Mouse (Mus musculus): Measurements from ENCODE around the gene Mkrn2os. TPM values are rescaled to one million over a fixed set of nuclear protein-coding genes. Genes with fewer than 3 reads are reported as not detected.
A peak's percentile ranks its signal among the peaks of the same experiment; 100 is the strongest.

Gene Mkrn2os
- polyA plus RNA-seq, 1 experiment from 2014 or later: 0.14 TPM

GRCm38 (mm10) chr6:115606461-115606860 lies 14.1 kb upstream of the Mkrn2os start:
- H3K4me3 ChIP-seq (replicated peaks): no peak overlapping the region
- WGBS: 83% methylated on average over 1 of the region's 1 CpGs
- H3K27ac ChIP-seq: no peak overlapping the region
- no peak overlapping the region for H3K4me2 ChIP-seq
- H3K9ac ChIP-seq (replicated peaks): no peak overlapping the region
- no peak for ATAC-seq (ENCODE audit: insufficient number of reproducible peaks, insufficient read depth, low FRiP score, low TSS enrichment, low read depth)
- H3K9me3 ChIP-seq: no peaks in the 10 kb centered on the region
- H3K36me3 ChIP-seq: peaks cover 29% of the 10 kb centered on the region
- H3K4me1 ChIP-seq (replicated peaks): peaks cover 11% of the 10 kb centered on the region
- H3K27me3 ChIP-seq: no peaks in the 10 kb centered on the region

GRCm38 (mm10) chr6:115601715-115602523 lies 9.5 kb upstream of the Mkrn2os start, which contains the start of gene Mkrn2:
Gene Mkrn2, plus strand, starts transcription at chr6:115601902.
- H3K4me2 ChIP-seq: peak within 1 kb of the TSS; percentile 68
- H3K4me1 ChIP-seq (replicated peaks): peaks cover 11% of the 10 kb centered on the region
- H3K4me3 ChIP-seq (replicated peaks): peak within 1 kb of the TSS; percentile 93
- no peaks in the 10 kb centered on the region for H3K27me3 ChIP-seq
- peak; percentile 86 for ATAC-seq (ENCODE audit: insufficient number of reproducible peaks, insufficient read depth, low FRiP score, low TSS enrichment, low read depth)
- H3K27ac ChIP-seq: peak within 1 kb of the TSS; percentile 80; the same call in 1 of the 2 replicates
- H3K9ac ChIP-seq (replicated peaks): peak within 1 kb of the TSS; percentile 79
- WGBS: under 1% methylated on average over 61 of the region's 61 CpGs
- peaks cover 9% of the 10 kb centered on the region; the same call in 1 of the 2 replicates for H3K36me3 ChIP-seq
- H3K9me3 ChIP-seq: no peaks in the 10 kb centered on the region

GRCm38 (mm10) chr6:115601322-115601714 lies 8.9 kb upstream of the Mkrn2os start:
- no peak overlapping the region for H3K9ac ChIP-seq (replicated peaks)
- peaks cover 7% of the 10 kb centered on the region; the same call in 1 of the 2 replicates for H3K36me3 ChIP-seq
- ATAC-seq (ENCODE audit: insufficient number of reproducible peaks, insufficient read depth, low FRiP score, low TSS enrichment, low read depth): no peak
- no peaks in the 10 kb centered on the region for H3K9me3 ChIP-seq
- H3K27me3 ChIP-seq: no peaks in the 10 kb centered on the region
- WGBS: 65% methylated on average over 4 of the region's 4 CpGs
- H3K27ac ChIP-seq: no peak overlapping the region
- peak overlapping the region; percentile 93 for H3K4me3 ChIP-seq (replicated peaks)
- peaks cover 11% of the 10 kb centered on the region for H3K4me1 ChIP-seq (replicated peaks)
- H3K4me2 ChIP-seq: peak overlapping the region; percentile 68

GRCm38 (mm10) chr6:115595667-115596066 lies 3.3 kb upstream of the Mkrn2os start:
- H3K27ac ChIP-seq: no peak overlapping the region
- H3K4me2 ChIP-seq: no peak overlapping the region
- H3K9ac ChIP-seq (replicated peaks): no peak overlapping the region
- no peaks in the 10 kb centered on the region for H3K27me3 ChIP-seq
- no peaks in the 10 kb centered on the region for H3K4me1 ChIP-seq (replicated peaks)
- no peak overlapping the region for H3K4me3 ChIP-seq (replicated peaks)
- H3K9me3 ChIP-seq: no peaks in the 10 kb centered on the region
- WGBS: 66% methylated on average over 3 of the region's 3 CpGs
- no peaks in the 10 kb centered on the region for H3K36me3 ChIP-seq
- no peak for ATAC-seq (ENCODE audit: insufficient number of reproducible peaks, insufficient read depth, low FRiP score, low TSS enrichment, low read depth)

GRCm38 (mm10) chr6:115594463-115594862 lies 2.1 kb upstream of the Mkrn2os start:
- WGBS: 75% methylated on average over 3 of the region's 3 CpGs

GRCm38 (mm10) chr6:115593252-115593651 lies 876 bp upstream of the Mkrn2os start:
- Histone ChIP-seq H3K9ac (replicated peaks) (no peak overlapping the region), H3K4me2 (no peak overlapping the region), H3K9me3 (no peaks in the 10 kb centered on the region), H3K4me1 (replicated peaks) (no peaks in the 10 kb centered on the region), H3K27ac (no peak overlapping the region), H3K36me3 (no peaks in the 10 kb centered on the region), H3K4me3 (replicated peaks) (no peak overlapping the region), H3K27me3 (no peaks in the 10 kb centered on the region)
- ATAC-seq (ENCODE audit: insufficient number of reproducible peaks, insufficient read depth, low FRiP score, low TSS enrichment, low read depth): no peak
- 82% methylated on average over 4 of the region's 4 CpGs for whole genome bisulfite sequencing

More at GRCm38 (mm10) chr6:115594463-115594862, 2.1 kb upstream of the Mkrn2os start:
- Histone ChIP-seq H3K9me3 (no peaks in the 10 kb centered on the region), H3K4me1 (replicated peaks) (no peaks in the 10 kb centered on the region), H3K4me3 (replicated peaks) (no peak overlapping the region), H3K27ac (no peak overlapping the region), H3K36me3 (no peaks in the 10 kb centered on the region), H3K9ac (replicated peaks) (no peak overlapping the region), H3K27me3 (no peaks in the 10 kb centered on the region), H3K4me2 (no peak overlapping the region)
- ATAC-seq (ENCODE audit: insufficient number of reproducible peaks, insufficient read depth, low FRiP score, low TSS enrichment, low read depth): no peak

- Histone ChIP-seq H3K27ac (no peak overlapping the region), H3K36me3 (no peaks in the 10 kb centered on the region)
- WGBS: 84% methylated on average over 19 of the region's 19 CpGs
Measured at GRCm38 (mm10) chr6:115591692-115592359, 550 bp downstream of the Mkrn2os start.

GRCm38 (mm10) chr6:115586321-115586720 lies 6.1 kb downstream of the Mkrn2os start:
- H3K27me3 ChIP-seq: no peaks in the 10 kb centered on the region
- H3K27ac ChIP-seq: no peak overlapping the region
- H3K36me3 ChIP-seq: 0 out of 2 replicates have a peak, but pooled peaks cover under 1% of the 10 kb centered on the region
- no peak overlapping the region for H3K4me3 ChIP-seq (replicated peaks)
- H3K4me2 ChIP-seq: no peak overlapping the region
- H3K9ac ChIP-seq (replicated peaks): no peak overlapping the region
- H3K4me1 ChIP-seq (replicated peaks): no peaks in the 10 kb centered on the region
- no peak for ATAC-seq (ENCODE audit: insufficient number of reproducible peaks, insufficient read depth, low FRiP score, low TSS enrichment, low read depth)
- no peaks in the 10 kb centered on the region for H3K9me3 ChIP-seq
- WGBS: 85% methylated on average over 10 of the region's 10 CpGs

More at GRCm38 (mm10) chr6:115591692-115592359, 550 bp downstream of the Mkrn2os start:
- Histone ChIP-seq H3K4me3 (replicated peaks) (no peak overlapping the region), H3K27me3 (no peaks in the 10 kb centered on the region), H3K9ac (replicated peaks) (no peak overlapping the region), H3K4me1 (replicated peaks) (no peaks in the 10 kb centered on the region), H3K4me2 (no peak overlapping the region), H3K9me3 (no peaks in the 10 kb centered on the region)
- no peak for ATAC-seq (ENCODE audit: insufficient number of reproducible peaks, insufficient read depth, low FRiP score, low TSS enrichment, low read depth)

GRCm38 (mm10) chr6:115584176-115584575 lies 8.2 kb downstream of the Mkrn2os start:
- Histone ChIP-seq H3K4me2 (no peak overlapping the region), H3K27me3 (no peaks in the 10 kb centered on the region), H3K4me1 (replicated peaks) (no peaks in the 10 kb centered on the region), H3K36me3 (peaks cover 10% of the 10 kb centered on the region; the same call in 1 of the 2 replicates), H3K27ac (no peak overlapping the region), H3K9me3 (no peaks in the 10 kb centered on the region), H3K9ac (replicated peaks) (no peak overlapping the region), H3K4me3 (replicated peaks) (no peak overlapping the region)
- no peak for ATAC-seq (ENCODE audit: insufficient number of reproducible peaks, insufficient read depth, low FRiP score, low TSS enrichment, low read depth)
- 85% methylated on average over 3 of the region's 3 CpGs for WGBS

GRCm38 (mm10) chr6:115583430-115584125 lies 8.8 kb downstream of the Mkrn2os start:
- Histone ChIP-seq H3K9me3 (no peaks in the 10 kb centered on the region), H3K4me1 (replicated peaks) (no peaks in the 10 kb centered on the region), H3K27me3 (no peaks in the 10 kb centered on the region), H3K9ac (replicated peaks) (no peak overlapping the region), H3K4me2 (no peak overlapping the region), H3K36me3 (peaks cover 16% of the 10 kb centered on the region), H3K4me3 (replicated peaks) (no peak overlapping the region), H3K27ac (no peak overlapping the region)
- ATAC-seq (ENCODE audit: insufficient number of reproducible peaks, insufficient read depth, low FRiP score, low TSS enrichment, low read depth): no peak
- WGBS: 76% methylated on average over 6 of the region's 6 CpGs

Measured in limb, embryonic 12.5 days (tissue).